ENCODE assay signal across 18 mouse cellular contexts in the genomic region with DNA sequence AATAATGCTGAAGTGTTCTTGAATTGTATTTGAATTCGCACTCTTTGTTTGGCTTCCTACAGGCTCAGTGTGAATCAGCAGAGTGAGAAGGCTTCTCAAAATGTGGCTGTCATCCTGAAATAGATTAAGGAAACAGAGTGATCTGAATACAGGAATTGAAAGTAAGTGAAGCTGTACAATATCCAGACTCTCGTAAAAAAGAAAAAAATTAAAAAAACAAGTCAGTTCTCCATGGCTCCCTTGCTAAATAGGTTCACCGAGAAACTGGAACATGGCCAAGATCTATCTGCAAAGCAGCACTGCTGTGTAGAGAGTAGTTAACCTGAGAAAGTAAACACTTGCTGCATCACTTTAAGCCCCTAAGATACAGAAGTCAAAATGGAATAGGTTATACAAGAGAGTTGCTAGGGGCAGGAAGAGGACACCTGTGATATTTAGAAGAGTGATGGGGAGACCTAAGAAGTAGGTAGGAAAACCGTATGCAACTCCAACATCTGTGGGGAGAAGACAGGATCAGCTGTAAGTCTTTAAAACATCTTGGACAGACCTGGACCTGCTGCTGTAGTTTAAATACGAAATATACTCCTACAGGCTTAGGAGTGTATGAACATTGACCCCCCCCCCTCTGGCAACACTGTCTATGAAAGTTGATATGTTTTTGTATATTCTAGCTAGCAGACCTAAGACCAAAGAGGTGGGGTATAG.
DNase-seq lines count a peak whose midpoint lies in the region; ATAC-seq and TF ChIP-seq lines count a peak whose summit lies in the region.
"Had no signal": no experiment of that assay in that cellular context is flagged by ENCODE, and none has a peak within 500 bp of the region (broad histone marks: within the 10 kb centered on the region; RNA-seq: fewer than 3 reads in every experiment).

No protein-coding gene starts in this region.

- peak; percentile 93 for ATAC-seq in frontal cortex, adult (ENCODE audit: low TSS enrichment)
- no peak for ATAC-seq in liver, embryonic 12.5 days
- ATAC-seq in limb, embryonic 13.5 days (ENCODE audit: low FRiP score, low read depth): peak; percentile 85
- ATAC-seq: liver, postnatal 0 days had no signal

- H3K79me2 ChIP-seq in liver, adult 2 months (ENCODE audit: control insufficient read depth, insufficient read depth, low read length): no peaks in the 10 kb centered on the region

- 0 out of 2 replicates have a peak, but pooled peaks cover 4% of the 10 kb centered on the region for H3K9me3 ChIP-seq in liver, embryonic 12.5 days (replicated peaks)
- H3K9me3 ChIP-seq in limb, embryonic 13.5 days: no peaks in the 10 kb centered on the region
- H3K9me3 ChIP-seq: heart, embryonic 12.5 days; hindbrain, embryonic 15.5 days; midbrain, embryonic 12.5 days had no signal

- no peaks in the 10 kb centered on the region for H3K27me3 ChIP-seq in liver, adult 2 months (ENCODE audit: control insufficient read depth, insufficient read depth, low read length)
- no peaks in the 10 kb centered on the region for H3K27me3 ChIP-seq in liver, embryonic 12.5 days (replicated peaks)
- no peaks in the 10 kb centered on the region for H3K27me3 ChIP-seq in limb, embryonic 13.5 days
- H3K27me3 ChIP-seq: heart, embryonic 12.5 days; hindbrain, embryonic 15.5 days; midbrain, embryonic 12.5 days had no signal

- no peak for TF ChIP-seq CTCF in liver, adult 2 months (IDR thresholded peaks at IDR 0.05; ENCODE audit: low read depth, low read length)

- H3K36me3 ChIP-seq in liver, adult 2 months (ENCODE audit: control insufficient read depth, insufficient read depth, low read length): no peaks in the 10 kb centered on the region
- H3K36me3 ChIP-seq in liver, embryonic 12.5 days: no peaks in the 10 kb centered on the region
- H3K36me3 ChIP-seq in limb, embryonic 13.5 days: no peaks in the 10 kb centered on the region
- H3K36me3 ChIP-seq: heart, embryonic 12.5 days; hindbrain, embryonic 15.5 days; midbrain, embryonic 12.5 days had no signal

- H3K9ac ChIP-seq in liver, adult 2 months (ENCODE audit: low read depth, low read length): no peak overlapping the region
- H3K9ac ChIP-seq in liver, embryonic 12.5 days: no peak overlapping the region
- H3K9ac ChIP-seq in limb, embryonic 13.5 days: no peak overlapping the region
- H3K9ac ChIP-seq: heart, embryonic 12.5 days; hindbrain, embryonic 15.5 days; liver, postnatal 0 days; midbrain, embryonic 12.5 days had no signal

- H3K4me1 ChIP-seq in liver, adult 2 months (ENCODE audit: control insufficient read depth, insufficient read depth, low read length): no peaks in the 10 kb centered on the region
- no peaks in the 10 kb centered on the region for H3K4me1 ChIP-seq in liver, embryonic 12.5 days
- H3K4me1 ChIP-seq in limb, embryonic 13.5 days: peaks cover 8% of the 10 kb centered on the region
- H3K4me1 ChIP-seq: heart, embryonic 12.5 days; hindbrain, embryonic 15.5 days; midbrain, embryonic 12.5 days had no signal

- no peak overlapping the region for H3K27ac ChIP-seq in liver, adult 2 months (replicated peaks; ENCODE audit: insufficient read depth, low read depth, low read length)
- no peak overlapping the region for H3K27ac ChIP-seq in liver, embryonic 12.5 days
- no peak overlapping the region for H3K27ac ChIP-seq in limb, embryonic 13.5 days
- H3K27ac ChIP-seq: hindbrain, embryonic 15.5 days; midbrain, embryonic 12.5 days had no signal

- H3K4me3 ChIP-seq in liver, adult 2 months (ENCODE audit: insufficient read depth, low read depth, low read length): no peak overlapping the region
- no peak overlapping the region for H3K4me3 ChIP-seq in liver, embryonic 12.5 days
- H3K4me3 ChIP-seq in limb, embryonic 13.5 days: no peak overlapping the region
- H3K4me3 ChIP-seq: heart, embryonic 12.5 days; hindbrain, embryonic 15.5 days; midbrain, embryonic 12.5 days had no signal

- 69% methylated on average over 5 of the region's 5 CpGs for WGBS in liver, adult 2 months
- 60% methylated on average over 5 of the region's 5 CpGs for WGBS in liver, embryonic 12.5 days (ENCODE audit: insufficient replicate concordance)
- 43% methylated on average over 5 of the region's 5 CpGs for WGBS in limb, embryonic 13.5 days

- no peak for TF ChIP-seq POLR2A in liver, adult 2 months (IDR thresholded peaks at IDR 0.05; ENCODE audit: extremely low read depth, insufficient read depth, low read length)

- no peak overlapping the region for H3K4me2 ChIP-seq in liver, embryonic 12.5 days
- no peak overlapping the region for H3K4me2 ChIP-seq in limb, embryonic 13.5 days (replicated peaks)
- H3K4me2 ChIP-seq: heart, embryonic 12.5 days; hindbrain, embryonic 15.5 days; midbrain, embryonic 12.5 days had no signal

- DNase-seq in frontal cortex, postnatal 14 days (ENCODE audit: low spot score in 2 of 2): no peak
- peak; percentile 13 for DNase-seq in liver, adult 2 months (ENCODE audit: extremely low read depth, low read depth, low spot score)
- peak; percentile 81 for DNase-seq in brain, adult 2 months (ENCODE audit: low read depth, low spot score)
- no peak for DNase-seq in embryo, embryonic 9.5 days (ENCODE audit: extremely low spot score)
- no peak for DNase-seq in adipocyte (ENCODE audit: low spot score)
- DNase-seq: cerebellum, adult 9-11 months; kidney, adult 18-20 months; kidney, postnatal 36 days; liver, postnatal 0 days; lung, postnatal 36 days; retina, postnatal 1 day; thymus, postnatal 14 days had no signal

Comparison
In these comparisons a context has a peak if more than half of its experiments do, and no peak if none do; other contexts are left out.
1. DNase-seq: peak in liver, adult 2 months (single experiment) and brain, adult 2 months (single experiment); none in frontal cortex, postnatal 14 days (0 of 2), embryo, embryonic 9.5 days (single experiment) and adipocyte (single experiment).